Mouse (Mus musculus) intestine, postnatal 0 days (tissue): Measurements from ENCODE around the gene Tnnt3. TPM values are rescaled to one million over a fixed set of nuclear protein-coding genes. Genes with fewer than 3 reads are reported as not detected.

Source experiments
- ATAC-seq: fragments of 200-750 bp; cut with Nextera tagmentation; 2 replicates; pipeline ENCODE4 v1.8.0; 2017; ENCODE audit warnings: mild to moderate bottlenecking, moderate TSS enrichment, moderate library complexity
- H3K27ac ChIP-seq: fragments of 300-500 bp; sonication (generic); 2 replicates; pipeline ENCODE4 v1.5.1; 2014; ENCODE audit warnings: mild to moderate bottlenecking, low read depth, low read length, moderate library complexity
- H3K27me3 ChIP-seq: fragments of 300-500 bp; sonication (generic); replicated peaks from 2 replicates; pipeline ENCODE4 v1.6.1; 2014; ENCODE audit warnings: low read length, mixed read lengths; ENCODE audit not compliant: control insufficient read depth, insufficient read depth
- H3K36me3 ChIP-seq: fragments of 300-500 bp; sonication (generic); 2 replicates; pipeline ENCODE4 v1.6.1; 2014; ENCODE audit warnings: mild to moderate bottlenecking, moderate library complexity; ENCODE audit not compliant: control insufficient read depth, insufficient read depth
- H3K4me1 ChIP-seq: fragments of 300-500 bp; sonication (generic); replicated peaks from 2 replicates; pipeline ENCODE4 v1.6.1; 2014; ENCODE audit warnings: antibody characterized with exemption, low read length, mixed read lengths; ENCODE audit not compliant: control insufficient read depth, insufficient read depth
- H3K4me2 ChIP-seq: fragments of 300-500 bp; sonication (generic); replicated peaks from 2 replicates; pipeline ENCODE4 v1.6.1; 2014; ENCODE audit warnings: low read depth, mild to moderate bottlenecking, moderate library complexity
- H3K4me3 ChIP-seq: fragments of 300-500 bp; sonication (generic); 2 replicates; pipeline ENCODE4 v1.5.1; 2014; ENCODE audit warnings: low read depth, low read length
- H3K9ac ChIP-seq: fragments of 300-500 bp; sonication (generic); 2 replicates; pipeline ENCODE4 v1.6.1; 2014; ENCODE audit warnings: mild to moderate bottlenecking, low read depth, low read length
- H3K9me3 ChIP-seq: fragments of 300-500 bp; sonication (generic); 2 replicates; pipeline ENCODE4 v1.6.1; 2016; ENCODE audit warnings: mixed run types; ENCODE audit not compliant: control insufficient read depth
- CTCF ChIP-seq: sonication (generic); IDR thresholded peaks from 2 replicates; pipeline ENCODE4 v1.5.1; 2016; ENCODE audit warnings: low read depth, mild to moderate bottlenecking, control low read depth, antibody characterized with exemption, moderate library complexity
- WGBS: fragments of 180-500 bp; shearing (Covaris S2); extraction: QIAGEN DNeasy Blood & Tissue Kit; methylation state at CpG from one replicate; pipeline ENCODE4 v1.1.7; 2014; 5-methylcytosine and 5-hydroxymethylcytosine counted together
- polyA plus RNA-seq: library from polyadenylated mRNA; unstranded; fragments of >200 nt; fragmentation: Nextera tagmentation; extraction: Ambion mirVana; gene quantifications from 2 replicates; pipeline ENCODE4 v1.2.1, GENCODE M21; 2015

The Tnnt3 gene
- polyA plus RNA-seq, 1 experiment from 2014 or later = 3.0 TPM

- TF ChIP-seq CTCF = no peak
- no peaks in the 10 kb centered on the region for H3K36me3 ChIP-seq
- H3K4me3 ChIP-seq = no peak overlapping the region
- 84% methylated on average over 14 of the region's 14 CpGs for WGBS
- H3K9me3 ChIP-seq = no peaks in the 10 kb centered on the region
- H3K9ac ChIP-seq = no peak overlapping the region
- peaks cover 11% of the 10 kb centered on the region for H3K4me1 ChIP-seq
- H3K27ac ChIP-seq = no peak overlapping the region
- H3K27me3 ChIP-seq = no peaks in the 10 kb centered on the region
- no peak for ATAC-seq
- H3K4me2 ChIP-seq = no peak overlapping the region
These were observed 52.3 kb downstream of the Tnnt3 start for GRCm38 (mm10) chr7:142550935-142551373.

DNA sequence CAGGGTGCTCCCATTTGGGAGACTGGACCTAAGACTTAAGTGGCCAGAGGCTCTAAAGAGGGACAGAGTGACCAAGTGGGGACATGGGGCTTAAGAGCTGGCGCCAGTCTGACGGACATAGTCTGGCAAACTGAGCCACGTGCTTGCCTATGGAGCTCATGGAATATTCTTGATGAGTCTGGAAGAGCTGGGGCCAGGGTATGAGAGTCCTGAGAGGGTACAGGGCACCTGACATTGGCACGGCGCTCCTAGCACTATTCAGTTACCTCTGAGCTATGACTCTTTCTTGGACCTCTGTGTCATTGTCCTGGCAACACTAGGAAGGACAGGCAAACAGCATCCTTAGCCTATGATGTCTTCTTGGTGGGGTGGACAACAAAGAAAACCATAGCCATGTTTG is 53.1 kb downstream of the Tnnt3 start:
- H3K27ac ChIP-seq = no peak overlapping the region

DNA sequence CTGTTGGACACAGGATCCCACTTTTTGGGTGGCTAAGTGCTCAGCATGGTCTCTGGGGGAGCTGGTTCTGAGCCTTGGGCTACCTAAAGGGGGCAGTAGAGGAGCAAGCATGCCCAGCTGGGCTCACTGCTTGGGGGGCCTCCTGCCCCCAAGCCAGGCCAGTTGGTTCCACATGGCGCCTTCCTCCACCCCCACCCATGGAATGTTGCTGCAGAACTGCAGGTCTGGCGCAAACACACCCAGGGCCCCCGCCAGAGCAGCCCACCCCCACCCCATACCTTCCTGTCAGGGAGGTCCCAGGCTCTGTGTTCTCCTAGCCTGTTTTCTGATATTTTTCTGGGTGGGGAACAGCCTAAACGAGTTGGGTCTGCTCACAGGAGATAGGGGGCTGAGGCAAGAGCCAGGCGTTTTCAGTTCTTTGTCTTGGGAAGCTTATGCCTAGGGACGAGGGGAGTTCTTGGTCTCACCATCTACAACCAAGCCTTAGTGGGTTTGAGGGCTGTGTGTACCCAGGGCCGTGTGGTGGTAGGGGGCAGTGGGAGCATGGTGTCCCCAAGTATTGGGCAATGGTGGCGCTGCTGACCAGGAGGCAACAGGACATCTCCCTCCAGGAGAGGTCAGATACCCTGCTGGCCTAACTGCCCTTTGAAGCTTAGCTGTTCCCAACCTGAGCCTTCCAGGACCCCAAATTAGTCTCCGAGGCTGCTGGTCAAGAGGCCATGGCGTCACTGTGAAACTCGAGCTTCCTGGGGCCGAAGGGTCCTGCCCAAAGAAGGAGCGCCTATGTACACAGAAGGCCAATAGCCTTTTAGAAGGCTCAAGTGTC is 54.2 kb downstream of the Tnnt3 start:
- ATAC-seq = no peak
- Histone ChIP-seq H3K4me3 (no peak overlapping the region), H3K9ac (no peak overlapping the region), H3K27ac (no peak overlapping the region), H3K36me3 (no peaks in the 10 kb centered on the region), H3K9me3 (no peaks in the 10 kb centered on the region), H3K4me2 (no peak overlapping the region), H3K4me1 (peaks cover 14% of the 10 kb centered on the region), H3K27me3 (no peaks in the 10 kb centered on the region)
- TF ChIP-seq CTCF = peak; percentile 65
- 47% methylated on average over 13 of the region's 13 CpGs for WGBS

More for the DNA sequence above, 53.1 kb downstream of the Tnnt3 start:
- TF ChIP-seq CTCF = no peak
- ATAC-seq = no peak
- H3K27me3 ChIP-seq = no peaks in the 10 kb centered on the region
- H3K4me2 ChIP-seq = no peak overlapping the region
- no peak overlapping the region for H3K4me3 ChIP-seq
- no peak overlapping the region for H3K9ac ChIP-seq
- 98% methylated on average over 5 of the region's 5 CpGs for WGBS
- H3K36me3 ChIP-seq = no peaks in the 10 kb centered on the region
- H3K9me3 ChIP-seq = no peaks in the 10 kb centered on the region
- peaks cover 11% of the 10 kb centered on the region for H3K4me1 ChIP-seq

DNA sequence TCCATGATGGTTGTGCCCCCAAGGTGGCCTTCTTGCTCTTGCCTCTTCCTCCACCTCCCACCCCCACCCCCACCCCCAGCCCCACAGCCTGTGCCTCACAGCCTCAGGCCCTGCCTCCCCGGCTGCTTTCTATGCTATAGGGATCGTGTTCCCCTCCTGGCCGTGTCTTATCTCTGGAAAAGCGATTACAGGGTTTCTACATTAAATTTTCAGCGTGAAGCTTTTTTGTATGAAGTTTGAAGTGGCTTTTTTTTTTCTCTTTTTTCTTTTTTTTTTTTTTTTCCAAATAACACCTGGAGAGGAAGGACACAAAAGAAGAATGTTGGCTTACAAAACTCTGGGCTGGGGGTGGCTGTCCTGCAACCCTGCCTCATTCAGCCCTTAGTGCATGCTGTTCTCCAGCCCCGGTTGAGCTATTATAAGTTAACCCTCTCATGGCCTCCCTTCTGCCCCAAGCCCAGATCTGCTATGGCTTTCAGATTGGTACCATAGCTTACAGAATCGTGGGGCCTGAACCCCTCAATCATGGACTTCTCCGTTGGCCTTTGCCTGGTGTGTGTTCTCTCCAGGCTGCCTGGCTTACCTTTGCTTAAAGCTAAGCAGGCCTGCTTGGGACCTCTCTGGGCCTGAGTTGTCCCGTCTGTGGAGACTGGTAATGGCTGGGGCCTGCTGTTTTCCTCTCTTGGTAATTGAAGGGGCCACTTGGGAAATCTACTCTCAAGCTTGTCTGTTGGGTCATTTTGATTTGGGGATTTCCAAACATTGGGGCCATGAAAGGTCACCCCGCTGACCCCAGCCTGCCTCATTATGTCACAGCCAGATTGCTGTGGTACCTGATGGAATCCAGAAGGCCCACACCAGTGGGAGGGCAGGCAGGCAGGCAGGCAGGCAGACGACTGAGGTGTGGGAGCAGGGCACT is 55.0 kb downstream of the Tnnt3 start:
- Histone ChIP-seq H3K4me2 (no peak overlapping the region), H3K9me3 (no peaks in the 10 kb centered on the region), H3K4me1 (peaks cover 15% of the 10 kb centered on the region), H3K9ac (no peak overlapping the region), H3K36me3 (no peaks in the 10 kb centered on the region), H3K4me3 (no peak overlapping the region), H3K27ac (no peak overlapping the region), H3K27me3 (no peaks in the 10 kb centered on the region)
- 34% methylated on average over 11 of the region's 11 CpGs for WGBS
- no peak for TF ChIP-seq CTCF
- no peak for ATAC-seq

DNA sequence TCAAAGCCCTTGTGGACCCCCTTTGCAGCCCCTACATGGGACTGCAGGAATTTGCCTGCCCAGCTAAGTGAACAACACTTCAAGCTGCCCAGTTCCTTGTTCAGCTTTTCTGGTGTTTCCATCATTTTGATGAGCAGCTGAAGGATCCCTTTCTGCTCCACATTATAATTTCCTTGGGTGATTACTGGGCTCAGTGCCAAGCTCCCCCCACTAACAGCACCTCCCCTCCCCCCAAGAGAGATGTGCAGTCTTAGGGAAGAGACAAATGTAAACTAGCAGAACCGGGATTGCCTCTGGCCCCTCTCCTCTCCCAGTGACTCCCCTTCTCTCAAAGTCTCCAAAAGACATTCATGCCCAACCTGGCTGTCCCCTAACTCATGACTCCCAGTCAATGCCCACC is 56.0 kb downstream of the Tnnt3 start:
- WGBS = 5% methylated on average over 1 of the region's 1 CpGs
- H3K4me1 ChIP-seq = peaks cover 15% of the 10 kb centered on the region
- no peak for ATAC-seq
- H3K4me2 ChIP-seq = no peak overlapping the region
- no peak overlapping the region for H3K4me3 ChIP-seq
- H3K36me3 ChIP-seq = no peaks in the 10 kb centered on the region
- TF ChIP-seq CTCF = no peak
- no peaks in the 10 kb centered on the region for H3K9me3 ChIP-seq
- no peak overlapping the region for H3K9ac ChIP-seq
- H3K27ac ChIP-seq = no peak overlapping the region
- no peaks in the 10 kb centered on the region for H3K27me3 ChIP-seq
